Mouse (Mus musculus): ENCODE results near the gene Atf6.

DNA sequence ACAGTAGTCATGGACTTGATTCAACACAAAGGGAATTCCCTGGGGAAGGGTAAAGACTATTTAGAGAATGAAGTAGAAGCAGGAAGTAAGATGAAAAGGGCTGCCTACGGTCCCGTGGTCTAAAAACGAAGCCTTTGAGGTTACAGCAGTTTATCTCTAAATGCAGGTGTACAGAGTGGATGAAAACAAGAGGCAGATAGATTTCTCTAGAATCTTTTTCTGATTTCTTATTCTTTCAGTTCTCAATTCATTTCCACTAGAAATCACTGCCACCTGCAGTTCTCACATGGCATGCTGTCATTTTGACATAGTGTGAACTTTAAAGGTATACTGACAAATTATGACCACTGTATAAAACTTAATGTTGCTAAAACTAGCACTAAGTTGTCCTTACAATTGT, 66.9 kb downstream of the Atf6 start:
- TF ChIP-seq POLR2A (IDR thresholded peaks at IDR 0.05; ENCODE audit: low read depth, low read length) (no peak), CTCF (IDR thresholded peaks at IDR 0.05; ENCODE audit: extremely low read depth, insufficient read depth, insufficient read length, insufficient replicate concordance) (no peak)
